Mouse (Mus musculus) lung, postnatal 36 days (tissue): ENCODE measurements at regions not wholly inside any gene's neighbourhood (a gene's known extent, or its start where the extent isn't known, plus 50 kb on each side); places are given as distances from the start of the nearest gene placed in this dataset.
"Not testable (repeated sequence)": the region's sequence is repeated elsewhere in the genome, so short reads cannot be mapped to it uniquely, and the experiment has no call there.

Experiments
- DNase-seq: peaks from one replicate; pipeline ENCODE4 v3.0.0; 2022; ENCODE audit warnings: mixed read lengths

DNA sequence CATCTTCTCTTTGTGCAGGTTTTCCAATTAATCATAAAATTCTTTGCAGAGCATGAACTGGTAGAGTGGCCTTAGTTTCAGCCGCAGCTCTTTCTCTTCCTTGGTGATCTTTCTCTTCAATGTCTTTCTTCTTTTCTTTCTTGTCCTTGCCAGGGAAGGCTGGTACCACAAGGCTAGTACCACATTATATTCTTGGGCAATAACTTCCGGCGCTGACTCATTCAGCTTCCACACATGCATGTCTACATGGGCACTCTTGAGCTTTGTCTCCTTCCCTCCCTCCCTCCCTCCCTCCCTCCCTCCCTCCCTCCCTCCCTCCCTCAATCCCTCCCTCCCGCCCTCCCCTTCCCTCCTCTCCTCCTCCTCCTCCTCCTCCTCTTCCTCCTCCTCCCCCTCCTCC, 98.1 kb upstream of the Pwp1 start:
- not testable (repeated sequence) for DNase-seq

DNA sequence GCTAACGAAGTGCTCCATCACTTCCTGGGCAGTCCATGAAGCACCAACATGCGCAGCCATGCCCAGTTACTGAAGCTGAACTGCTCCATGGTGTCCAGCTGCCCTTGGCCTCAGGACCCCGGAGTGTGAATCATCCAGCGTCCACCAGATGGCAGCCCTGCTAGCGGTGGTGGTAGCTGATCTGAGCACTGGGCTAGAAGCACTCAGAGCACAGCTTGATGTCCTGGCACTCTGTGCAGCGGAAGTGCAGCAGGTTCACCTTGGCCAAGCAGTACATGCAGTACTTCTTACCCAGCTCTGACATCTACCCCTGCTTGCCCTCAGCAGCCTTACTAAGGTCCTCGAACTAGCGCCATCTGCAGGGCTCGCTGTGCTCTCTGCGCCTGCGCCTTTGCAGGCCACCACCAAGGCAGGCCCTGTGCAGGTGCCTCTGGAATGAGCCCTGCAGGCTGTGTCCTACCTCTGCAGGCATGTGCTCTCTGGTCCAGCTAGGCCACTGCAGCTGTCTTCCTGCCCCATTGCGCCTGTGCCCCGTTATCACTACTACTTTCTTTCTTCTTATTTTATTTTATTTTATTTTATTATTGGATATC, 97.4 kb upstream of the Pwp1 start:
- DNase-seq: peak; percentile 30

DNA sequence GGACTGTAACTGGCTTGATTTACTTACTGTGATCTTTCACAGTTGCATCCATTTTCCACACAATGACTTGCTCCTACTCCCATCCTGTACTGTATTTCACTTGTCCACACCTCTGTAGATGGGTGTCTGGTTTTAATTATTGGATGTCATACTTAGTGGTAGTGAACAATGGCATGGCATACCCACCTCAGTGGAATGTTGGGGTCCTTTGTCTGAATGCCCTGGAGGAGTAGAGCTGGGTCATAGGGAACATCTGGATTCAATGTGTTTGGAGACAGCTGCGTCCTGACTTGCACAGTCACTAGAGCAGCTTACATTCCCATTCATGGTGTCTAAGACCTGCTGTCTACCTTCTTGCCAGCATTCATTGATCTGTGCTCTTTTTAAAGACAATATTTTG, 91.5 kb upstream of the Pwp1 start:
- DNase-seq: no peak

DNA sequence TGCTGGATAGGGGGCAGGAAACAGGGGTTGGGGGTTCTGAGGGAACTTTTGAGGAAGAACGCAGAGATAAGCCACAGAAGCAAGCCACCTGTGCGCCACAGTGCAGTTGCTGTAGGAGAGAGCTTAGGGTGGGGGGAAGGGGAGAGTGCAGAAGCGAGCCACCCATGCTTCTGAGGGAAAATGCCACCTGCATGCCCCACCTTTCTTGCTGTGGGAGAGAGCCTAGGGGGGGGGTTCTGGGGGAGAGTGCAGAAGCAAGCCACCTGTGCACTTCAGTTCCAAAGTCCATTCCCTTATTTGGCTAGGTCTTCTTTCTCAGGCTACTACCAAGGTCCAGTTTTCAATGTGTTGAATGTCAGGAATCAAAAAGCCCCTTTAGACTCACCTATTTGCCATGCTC, 90.3 kb upstream of the Pwp1 start:
- DNase-seq: no peak

DNA sequence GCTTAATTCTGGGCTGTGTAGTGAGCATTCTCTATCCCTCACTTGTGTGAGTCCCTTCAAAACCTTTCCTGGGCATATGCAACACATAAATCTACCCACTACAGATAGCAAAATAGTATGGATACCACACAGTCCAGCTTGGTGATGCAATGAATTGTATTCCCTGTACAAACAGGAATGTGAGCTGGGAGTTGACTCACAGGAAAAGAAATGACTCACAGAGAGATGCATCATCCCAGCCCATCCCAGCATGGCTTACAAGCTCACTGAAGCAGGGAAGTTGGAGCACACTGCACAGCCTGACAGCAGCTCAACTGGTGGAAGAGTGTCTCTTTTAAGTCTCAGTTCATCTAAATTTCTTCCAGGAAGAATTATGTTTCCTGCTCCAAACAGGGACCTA, 89.7 kb upstream of the Pwp1 start:
- not testable (repeated sequence) for DNase-seq

DNA sequence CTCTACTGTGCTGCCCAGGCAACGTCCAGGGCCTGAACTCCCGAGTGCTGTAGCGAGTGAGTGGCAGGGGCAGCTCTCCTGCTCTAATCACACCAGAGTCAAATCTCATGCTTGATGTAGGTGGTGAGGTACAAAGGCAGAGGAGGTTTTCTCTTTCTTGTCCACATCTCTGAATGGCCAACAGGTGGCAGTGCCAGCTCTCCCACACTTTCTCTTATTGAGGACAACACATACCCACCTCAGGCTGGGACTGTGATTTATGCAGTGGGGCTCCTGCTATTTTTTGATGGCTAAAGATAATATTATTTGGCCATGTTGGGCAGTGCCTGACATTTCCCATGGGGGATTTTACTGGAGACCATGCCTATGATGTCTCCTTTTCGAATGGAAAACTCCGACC, 87.3 kb upstream of the Pwp1 start:
- peak; percentile 2 for DNase-seq

DNA sequence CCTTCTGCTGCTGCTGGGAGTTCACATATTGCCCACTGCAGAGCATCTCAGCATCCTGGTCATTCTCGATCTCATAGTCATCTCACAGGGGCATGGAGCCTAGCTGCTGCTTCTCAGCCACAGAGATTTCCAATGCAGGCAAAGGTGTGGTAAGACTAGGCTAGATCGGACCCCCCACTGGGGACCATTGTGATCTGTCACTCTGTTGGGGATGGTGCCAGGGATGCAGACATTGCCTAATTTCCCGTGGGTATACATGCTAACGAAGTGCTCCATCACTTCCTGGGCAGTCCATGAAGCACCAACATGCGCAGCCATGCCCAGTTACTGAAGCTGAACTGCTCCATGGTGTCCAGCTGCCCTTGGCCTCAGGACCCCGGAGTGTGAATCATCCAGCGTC, 83.9 kb upstream of the Pwp1 start:
- peak; percentile 2 for DNase-seq

DNA sequence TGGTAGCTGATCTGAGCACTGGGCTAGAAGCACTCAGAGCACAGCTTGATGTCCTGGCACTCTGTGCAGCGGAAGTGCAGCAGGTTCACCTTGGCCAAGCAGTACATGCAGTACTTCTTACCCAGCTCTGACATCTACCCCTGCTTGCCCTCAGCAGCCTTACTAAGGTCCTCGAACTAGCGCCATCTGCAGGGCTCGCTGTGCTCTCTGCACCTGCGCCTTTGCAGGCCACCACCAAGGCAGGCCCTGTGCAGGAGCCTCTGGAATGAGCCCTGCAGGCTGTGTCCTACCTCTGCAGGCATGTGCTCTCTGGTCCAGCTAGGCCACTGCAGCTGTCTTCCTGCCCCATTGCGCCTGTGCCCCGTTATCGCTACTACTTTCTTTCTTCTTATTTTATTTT, 83.5 kb upstream of the Pwp1 start:
- DNase-seq: not testable (repeated sequence)

DNA sequence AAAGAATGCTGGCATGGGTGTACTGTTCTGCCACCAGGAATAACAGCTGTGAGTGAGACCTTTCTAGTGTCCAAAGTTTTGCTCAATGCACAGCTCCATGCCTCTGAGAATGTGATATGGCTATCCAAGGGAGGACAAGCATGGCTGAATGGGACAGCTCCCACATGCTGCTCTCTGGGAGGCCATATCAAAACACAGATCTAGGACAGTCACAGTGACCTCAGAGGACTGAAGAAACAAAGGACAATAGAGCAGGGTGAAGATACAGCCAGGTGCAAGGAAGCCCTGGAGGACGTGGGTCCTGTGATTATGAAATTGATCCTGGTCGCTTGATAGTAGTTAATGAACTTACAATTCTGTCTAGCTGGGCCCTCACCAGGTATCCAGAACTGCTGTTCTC, 79.7 kb upstream of the Pwp1 start:
- not testable (repeated sequence) for DNase-seq

DNA sequence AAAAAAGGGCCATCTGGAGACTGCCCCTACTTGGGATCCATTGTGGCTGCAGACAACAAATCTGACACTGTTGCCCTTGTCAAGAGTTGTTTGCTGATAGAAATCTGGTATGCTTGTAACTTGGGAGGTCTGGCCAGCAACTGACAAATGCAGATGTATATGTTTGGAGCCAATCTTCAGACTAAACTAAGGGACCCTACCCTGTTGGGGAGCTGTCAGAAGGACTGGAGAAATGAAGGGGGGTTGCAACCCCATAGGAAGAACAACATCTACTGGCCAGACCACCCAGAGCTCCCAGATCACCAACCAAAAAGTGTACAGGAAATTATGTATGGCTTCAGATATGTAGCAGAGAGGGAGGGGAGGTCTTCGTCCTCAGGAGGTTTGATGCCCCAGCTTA, 54.3 kb upstream of the Pwp1 start:
- DNase-seq: no peak
